7 mouse cellular contexts compared by ENCODE assay signal in genomic region chr12:52602471-52602870, GRCm38 (mm10).
DNase-seq lines count a peak whose midpoint lies in the region; ATAC-seq and TF ChIP-seq lines count a peak whose summit lies in the region.

No protein-coding gene starts in this region.

- WGBS in heart, embryonic 15.5 days = 28% methylated on average over 2 of the region's 2 CpGs
- 9% methylated on average over 2 of the region's 2 CpGs for WGBS in limb, embryonic 13.5 days
- whole genome bisulfite sequencing in stomach, embryonic 16.5 days = 21% methylated on average over 2 of the region's 2 CpGs

- H3K4me1 ChIP-seq in E14TG2a.4 (replicated peaks; ENCODE audit: low read depth, low read length) = peaks cover 25% of the 10 kb centered on the region
- peaks cover 6% of the 10 kb centered on the region for H3K4me1 ChIP-seq in heart, embryonic 15.5 days (replicated peaks)
- peaks cover 8% of the 10 kb centered on the region for H3K4me1 ChIP-seq in limb, embryonic 13.5 days
- H3K4me1 ChIP-seq in stomach, embryonic 16.5 days (ENCODE audit: control insufficient read depth, insufficient read depth, low read length) = peaks cover 7% of the 10 kb centered on the region

- H3K9ac ChIP-seq in heart, embryonic 15.5 days = no peak overlapping the region
- H3K9ac ChIP-seq in limb, embryonic 13.5 days = no peak overlapping the region
- H3K9ac ChIP-seq in stomach, embryonic 16.5 days (ENCODE audit: low read length) = peak overlapping the region; percentile 77; the same call in 1 of the 2 replicates

- no peak for ATAC-seq in heart, embryonic 15.5 days (replicated peaks; ENCODE audit: insufficient number of reproducible peaks, insufficient read depth, low FRiP score, low read depth)
- ATAC-seq in limb, embryonic 13.5 days (ENCODE audit: low FRiP score, low read depth) = no peak
- no peak for ATAC-seq in stomach, embryonic 16.5 days (ENCODE audit: insufficient read depth, low FRiP score)

- H3K36me3 ChIP-seq in E14TG2a.4 (ENCODE audit: insufficient read depth, low read length) = no peaks in the 10 kb centered on the region
- no peaks in the 10 kb centered on the region for H3K36me3 ChIP-seq in heart, embryonic 15.5 days
- H3K36me3 ChIP-seq in limb, embryonic 13.5 days = no peaks in the 10 kb centered on the region
- H3K36me3 ChIP-seq in stomach, embryonic 16.5 days (ENCODE audit: control insufficient read depth, insufficient read depth, low read length) = no peaks in the 10 kb centered on the region

- TF ChIP-seq CTCF in E14TG2a.4 (conservative IDR thresholded peaks at IDR 0.05; ENCODE audit: low read length) = no peak

- H3K27me3 ChIP-seq in E14TG2a.4 (ENCODE audit: insufficient read depth, low read length) = no peaks in the 10 kb centered on the region
- no peaks in the 10 kb centered on the region for H3K27me3 ChIP-seq in heart, embryonic 15.5 days
- H3K27me3 ChIP-seq in limb, embryonic 13.5 days = no peaks in the 10 kb centered on the region
- no peaks in the 10 kb centered on the region for H3K27me3 ChIP-seq in stomach, embryonic 16.5 days (ENCODE audit: control insufficient read depth, insufficient read depth, low read length)

- peak; percentile 31 for DNase-seq in R1 (ENCODE audit: low read depth, low spot score)
- no peak for DNase-seq in Muller cell, postnatal 12 days (ENCODE audit: inconsistent ontology term)
- no peak for DNase-seq in T-cell, adult 2 months (ENCODE audit: low spot score)

- H3K4me3 ChIP-seq in E14TG2a.4 (replicated peaks; ENCODE audit: low read length) = peak overlapping the region; percentile 88
- peak overlapping the region; percentile 90 for H3K4me3 ChIP-seq in heart, embryonic 15.5 days
- peak overlapping the region; percentile 81 for H3K4me3 ChIP-seq in limb, embryonic 13.5 days
- H3K4me3 ChIP-seq in stomach, embryonic 16.5 days (replicated peaks; ENCODE audit: low read length) = peak overlapping the region; percentile 65

- peak overlapping the region; percentile 95 for H3K27ac ChIP-seq in heart, embryonic 15.5 days
- peak overlapping the region; percentile 91; the same call in 1 of the 2 replicates for H3K27ac ChIP-seq in limb, embryonic 13.5 days
- H3K27ac ChIP-seq in stomach, embryonic 16.5 days (ENCODE audit: low read length) = peak overlapping the region; percentile 84

- peaks cover 23% of the 10 kb centered on the region for H3K9me3 ChIP-seq in E14TG2a.4 (ENCODE audit: low read length)
- no peaks in the 10 kb centered on the region for H3K9me3 ChIP-seq in heart, embryonic 15.5 days (replicated peaks)
- H3K9me3 ChIP-seq in limb, embryonic 13.5 days = no peaks in the 10 kb centered on the region
- H3K9me3 ChIP-seq in stomach, embryonic 16.5 days (replicated peaks; ENCODE audit: control insufficient read depth, low read length) = no peaks in the 10 kb centered on the region

- H3K4me2 ChIP-seq in heart, embryonic 15.5 days = peak overlapping the region; percentile 84
- peak overlapping the region; percentile 68 for H3K4me2 ChIP-seq in limb, embryonic 13.5 days (replicated peaks)
- H3K4me2 ChIP-seq in stomach, embryonic 16.5 days (ENCODE audit: low read depth, low read length) = peak overlapping the region; percentile 49
